Comparison of ENCODE assay signal across 13 mouse cellular contexts in genomic region chr9:37047490-37047889, GRCm38 (mm10).
DNase-seq lines count a peak whose midpoint lies in the region; ATAC-seq and TF ChIP-seq lines count a peak whose summit lies in the region.
"Had no signal": no experiment of that assay in that cellular context is flagged by ENCODE, and none has a peak within 500 bp of the region (broad histone marks: within the 10 kb centered on the region; RNA-seq: fewer than 3 reads in every experiment).

No protein-coding gene starts in this region.

- no peak for TF ChIP-seq POLR2A in lung, adult 2 months (IDR thresholded peaks at IDR 0.05; ENCODE audit: borderline replicate concordance, extremely low read depth, low read depth, low read length)

- no peaks in the 10 kb centered on the region for H3K36me3 ChIP-seq in heart, postnatal 0 days (replicated peaks; ENCODE audit: control insufficient read depth, insufficient read depth, low read length)
- H3K36me3 ChIP-seq in hindbrain, embryonic 10.5 days, result peaks cover 9% of the 10 kb centered on the region; the same call in 1 of the 2 replicates
- no peaks in the 10 kb centered on the region for H3K36me3 ChIP-seq in midbrain, embryonic 15.5 days (replicated peaks)
- no peaks in the 10 kb centered on the region for H3K36me3 ChIP-seq in liver, embryonic 11.5 days (ENCODE audit: control insufficient read depth, insufficient read depth, low read length)
- H3K36me3 ChIP-seq: embryonic facial prominence, embryonic 12.5 days; liver, embryonic 12.5 days had no signal

- no peak overlapping the region for H3K9ac ChIP-seq in heart, postnatal 0 days (replicated peaks; ENCODE audit: low read depth, low read length)
- no peak overlapping the region for H3K9ac ChIP-seq in midbrain, embryonic 15.5 days
- H3K9ac ChIP-seq in liver, embryonic 11.5 days (ENCODE audit: low read depth, low read length), result no peak overlapping the region
- H3K9ac ChIP-seq: embryonic facial prominence, embryonic 12.5 days; hindbrain, embryonic 14.5 days; liver, embryonic 12.5 days had no signal

- no peak overlapping the region for H3K4me3 ChIP-seq in lung, adult 2 months (replicated peaks; ENCODE audit: extremely low read depth, low read depth, low read length)
- no peak overlapping the region for H3K4me3 ChIP-seq in heart, postnatal 0 days (ENCODE audit: low read depth, low read length)
- no peak overlapping the region for H3K4me3 ChIP-seq in hindbrain, embryonic 10.5 days
- H3K4me3 ChIP-seq in midbrain, embryonic 15.5 days, result no peak overlapping the region
- no peak overlapping the region for H3K4me3 ChIP-seq in liver, embryonic 11.5 days (ENCODE audit: low read depth, low read length)
- H3K4me3 ChIP-seq: embryonic facial prominence, embryonic 12.5 days; liver, embryonic 12.5 days had no signal

- 56% methylated on average over 5 of the region's 5 CpGs for WGBS in lung, adult 2 months
- WGBS in heart, postnatal 0 days, result 49% methylated on average over 5 of the region's 5 CpGs
- 71% methylated on average over 5 of the region's 5 CpGs for WGBS in hindbrain, embryonic 10.5 days
- 81% methylated on average over 5 of the region's 5 CpGs for WGBS in midbrain, embryonic 15.5 days
- WGBS in liver, embryonic 11.5 days, result 63% methylated on average over 5 of the region's 5 CpGs

- no peak for TF ChIP-seq CTCF in lung, adult 2 months (IDR thresholded peaks at IDR 0.05; ENCODE audit: insufficient read depth, low read length)
- no peak for TF ChIP-seq CTCF in heart, postnatal 0 days (IDR thresholded peaks at IDR 0.05; ENCODE audit: low read depth)

- H3K4me2 ChIP-seq in heart, postnatal 0 days (ENCODE audit: low read depth, low read length), result no peak overlapping the region
- H3K4me2 ChIP-seq in midbrain, embryonic 15.5 days, result no peak overlapping the region
- H3K4me2 ChIP-seq in liver, embryonic 11.5 days, result no peak overlapping the region
- H3K4me2 ChIP-seq: embryonic facial prominence, embryonic 12.5 days; hindbrain, embryonic 14.5 days; liver, embryonic 12.5 days had no signal

- no peak overlapping the region for H3K27ac ChIP-seq in heart, postnatal 0 days (ENCODE audit: low read depth)
- no peak overlapping the region for H3K27ac ChIP-seq in hindbrain, embryonic 10.5 days
- no peak overlapping the region for H3K27ac ChIP-seq in midbrain, embryonic 15.5 days
- no peak overlapping the region for H3K27ac ChIP-seq in liver, embryonic 11.5 days (ENCODE audit: low read depth, low read length)
- H3K27ac ChIP-seq: embryonic facial prominence, embryonic 12.5 days; liver, embryonic 12.5 days had no signal

- no peaks in the 10 kb centered on the region; the same call in 1 of the 2 replicates for H3K4me1 ChIP-seq in lung, adult 2 months (ENCODE audit: control insufficient read depth, insufficient read depth, low read length)
- no peaks in the 10 kb centered on the region; the same call in 1 of the 2 replicates for H3K4me1 ChIP-seq in heart, postnatal 0 days (ENCODE audit: control insufficient read depth, insufficient read depth)
- H3K4me1 ChIP-seq in hindbrain, embryonic 10.5 days (replicated peaks), result peaks cover 27% of the 10 kb centered on the region
- 0 out of 2 replicates have a peak, but pooled peaks cover 5% of the 10 kb centered on the region for H3K4me1 ChIP-seq in midbrain, embryonic 15.5 days
- H3K4me1 ChIP-seq in liver, embryonic 11.5 days (replicated peaks; ENCODE audit: control insufficient read depth, insufficient read depth, low read length), result no peaks in the 10 kb centered on the region

- H3K9me3 ChIP-seq in heart, postnatal 0 days (replicated peaks; ENCODE audit: control insufficient read depth, low read length), result no peaks in the 10 kb centered on the region
- no peaks in the 10 kb centered on the region for H3K9me3 ChIP-seq in hindbrain, embryonic 10.5 days
- H3K9me3 ChIP-seq in midbrain, embryonic 15.5 days, result no peaks in the 10 kb centered on the region
- H3K9me3 ChIP-seq in liver, embryonic 11.5 days (ENCODE audit: control insufficient read depth, low read length), result no peaks in the 10 kb centered on the region
- H3K9me3 ChIP-seq: embryonic facial prominence, embryonic 12.5 days; liver, embryonic 12.5 days had no signal

- no peaks in the 10 kb centered on the region for H3K27me3 ChIP-seq in heart, postnatal 0 days (ENCODE audit: control insufficient read depth, insufficient read depth, low read length)
- H3K27me3 ChIP-seq in hindbrain, embryonic 10.5 days (ENCODE audit: insufficient read depth, poor library complexity, severe bottlenecking), result no peaks in the 10 kb centered on the region
- H3K27me3 ChIP-seq in midbrain, embryonic 15.5 days (replicated peaks), result no peaks in the 10 kb centered on the region
- no peaks in the 10 kb centered on the region for H3K27me3 ChIP-seq in liver, embryonic 11.5 days (replicated peaks; ENCODE audit: control insufficient read depth, insufficient read depth, low read length)
- H3K27me3 ChIP-seq: embryonic facial prominence, embryonic 12.5 days; liver, embryonic 12.5 days had no signal

- no peak for TF ChIP-seq EP300 in heart, postnatal 0 days (IDR thresholded peaks at IDR 0.05; ENCODE audit: low read depth)

- DNase-seq in adrenal gland, adult 8-10 months, result peak; percentile 9
- DNase-seq in adrenal gland, postnatal 25 days, result no peak
- DNase-seq in lung, postnatal 36 days, result peak; percentile 28
- DNase-seq in lung, adult 2 months, result no peak
- DNase-seq in heart, postnatal 0 days (ENCODE audit: low spot score), result peak; percentile 34
- no peak for DNase-seq in hindbrain, embryonic 10.5 days (ENCODE audit: low spot score)
- no peak for DNase-seq in liver, embryonic 11.5 days (ENCODE audit: low spot score)
- DNase-seq: cerebellum, adult 18-20 months; retina, postnatal 1 day had no signal

- ATAC-seq in heart, postnatal 0 days (ENCODE audit: insufficient read depth, low read depth), result peak; percentile 70
- ATAC-seq in midbrain, embryonic 15.5 days (replicated peaks), result no peak
- no peak for ATAC-seq in liver, embryonic 11.5 days (replicated peaks; ENCODE audit: low FRiP score)
- ATAC-seq: liver, embryonic 12.5 days had no signal

Comparison
In these comparisons a context has a peak if more than half of its experiments do, and no peak if none do; other contexts are left out.
1. DNase-seq: peak in adrenal gland, adult 8-10 months (single experiment), lung, postnatal 36 days (single experiment) and heart, postnatal 0 days (single experiment); none in adrenal gland, postnatal 25 days (single experiment), lung, adult 2 months (single experiment), hindbrain, embryonic 10.5 days (single experiment) and liver, embryonic 11.5 days (single experiment).